Mouse (Mus musculus): ENCODE measurements around the gene Dbndd2. TPM values are rescaled to one million over a fixed set of nuclear protein-coding genes. Genes with fewer than 3 reads are reported as not detected.
A peak's percentile ranks its signal among the peaks of the same experiment; 100 is the strongest.

The Dbndd2 gene
- total RNA-seq, 2 experiments from 2014 or later = 0.04 to 1.1 TPM

GRCm38 (mm10) chr2:164531169-164531568 is 45.3 kb downstream of the Dbndd2 start:
- ATAC-seq (replicated peaks; ENCODE audit: poor library complexity) = peak; percentile 88

GRCm38 (mm10) chr2:164534315-164534714 is 48.4 kb downstream of the Dbndd2 start:
- ATAC-seq (replicated peaks; ENCODE audit: poor library complexity) = no peak

- ATAC-seq (replicated peaks; ENCODE audit: poor library complexity) = no peak
Measured at GRCm38 (mm10) chr2:164537003-164537402, 51.1 kb downstream of the Dbndd2 start.

- no peak for ATAC-seq (replicated peaks; ENCODE audit: poor library complexity)
Measured at GRCm38 (mm10) chr2:164540652-164541427, 54.9 kb downstream of the Dbndd2 start.

GRCm38 (mm10) chr2:164542132-164542531 is 56.2 kb downstream of the Dbndd2 start:
- no peak for ATAC-seq (replicated peaks; ENCODE audit: poor library complexity)

GRCm38 (mm10) chr2:164542598-164542997 is 56.7 kb downstream of the Dbndd2 start:
- no peak for ATAC-seq (replicated peaks; ENCODE audit: poor library complexity)

Other genes starting within 250 kb of the Dbndd2 start
- gene Svs2, start 247.6 kb upstream of the Dbndd2 start, total RNA-seq (2015) = not detected in 2 replicates
- not detected in 2 replicates for gene Svs2, start 247.6 kb upstream of the Dbndd2 start, total RNA-seq (2017)
- not detected in 2 replicates for gene Svs3b, start 229.5 kb upstream of the Dbndd2 start, total RNA-seq (2015)
- gene Svs3b, start 229.5 kb upstream of the Dbndd2 start, total RNA-seq (2017) = not detected in 2 replicates
- gene Svs4, start 207.6 kb upstream of the Dbndd2 start, total RNA-seq (2015) = not detected in 2 replicates
- not detected in 2 replicates for gene Svs4, start 207.6 kb upstream of the Dbndd2 start, total RNA-seq (2017)
- not detected in 2 replicates for gene Svs3a, start 196.8 kb upstream of the Dbndd2 start, total RNA-seq (2015)
- not detected in 2 replicates for gene Svs3a, start 196.8 kb upstream of the Dbndd2 start, total RNA-seq (2017)
- not detected in 2 replicates for gene Svs6, start 169.4 kb upstream of the Dbndd2 start, total RNA-seq (2015)
- not detected in 2 replicates for gene Svs6, start 169.4 kb upstream of the Dbndd2 start, total RNA-seq (2017)
- not detected in 2 replicates for gene Svs5, start 153.4 kb upstream of the Dbndd2 start, total RNA-seq (2015)
- not detected in 2 replicates for gene Svs5, start 153.4 kb upstream of the Dbndd2 start, total RNA-seq (2017)
- 244 and 316 TPM in 2 replicates for gene Slpi, start 97.0 kb upstream of the Dbndd2 start, total RNA-seq (2015)
- 39.7 and 71.6 TPM in 2 replicates for gene Slpi, start 97.0 kb upstream of the Dbndd2 start, total RNA-seq (2017)
- not detected in 2 replicates for gene Rbpjl, start 83.0 kb upstream of the Dbndd2 start, total RNA-seq (2015)
- gene Rbpjl, start 83.0 kb upstream of the Dbndd2 start, total RNA-seq (2017) = not detected in 2 replicates
- not detected in 2 replicates for gene Matn4, start 80.9 kb upstream of the Dbndd2 start, total RNA-seq (2015)
- gene Matn4, start 80.9 kb upstream of the Dbndd2 start, total RNA-seq (2017) = not detected in 2 replicates
- gene Sdc4, start 42.2 kb upstream of the Dbndd2 start, total RNA-seq (2015) = not detected in 2 replicates
- 0.41 TPM in 1 of 2 replicates, not detected in the other for gene Sdc4, start 42.2 kb upstream of the Dbndd2 start, total RNA-seq (2017)
- gene Sys1, start 29.1 kb upstream of the Dbndd2 start, total RNA-seq (2015) = 39.1 and 39.5 TPM in 2 replicates
- 11.2 and 20.0 TPM in 2 replicates for gene Sys1, start 29.1 kb upstream of the Dbndd2 start, total RNA-seq (2017)
- gene Gm20458, start 25.1 kb upstream of the Dbndd2 start, total RNA-seq (2015) = not detected in 2 replicates
- gene Gm20458, start 25.1 kb upstream of the Dbndd2 start, total RNA-seq (2017) = not detected in 2 replicates
- not detected in 2 replicates for gene Trp53tg5, start 12.4 kb upstream of the Dbndd2 start, total RNA-seq (2015)
- gene Trp53tg5, start 12.4 kb upstream of the Dbndd2 start, total RNA-seq (2017) = not detected in 2 replicates
- 75.1 and 80.0 TPM in 2 replicates for gene Pigt, start 11.4 kb downstream of the Dbndd2 start, total RNA-seq (2015)
- 34.3 and 42.0 TPM in 2 replicates for gene Pigt, start 11.4 kb downstream of the Dbndd2 start, total RNA-seq (2017)
- gene Wfdc2, start 76.3 kb downstream of the Dbndd2 start, total RNA-seq (2015) = not detected in 2 replicates
- gene Wfdc2, start 76.3 kb downstream of the Dbndd2 start, total RNA-seq (2017) = 1.8 TPM in 1 of 2 replicates, not detected in the other
- not detected in 2 replicates for gene Spint3, start 87.4 kb downstream of the Dbndd2 start, total RNA-seq (2015)
- gene Spint3, start 87.4 kb downstream of the Dbndd2 start, total RNA-seq (2017) = not detected in 2 replicates
- gene Wfdc6a, start 99.3 kb downstream of the Dbndd2 start, total RNA-seq (2015) = not detected in 2 replicates
- gene Wfdc6a, start 99.3 kb downstream of the Dbndd2 start, total RNA-seq (2017) = not detected in 2 replicates
- not detected in 2 replicates for gene Eppin, start 107.5 kb downstream of the Dbndd2 start, total RNA-seq (2015)
- gene Eppin, start 107.5 kb downstream of the Dbndd2 start, total RNA-seq (2017) = not detected in 2 replicates
- gene Wfdc6b, start 127.4 kb downstream of the Dbndd2 start, total RNA-seq (2015) = not detected in 2 replicates
- gene Wfdc6b, start 127.4 kb downstream of the Dbndd2 start, total RNA-seq (2017) = not detected in 2 replicates
- not detected in 2 replicates for gene Wfdc8, start 127.5 kb downstream of the Dbndd2 start, total RNA-seq (2015)
- not detected in 2 replicates for gene Wfdc8, start 127.5 kb downstream of the Dbndd2 start, total RNA-seq (2017)
- gene Wfdc16, start 152.7 kb downstream of the Dbndd2 start, total RNA-seq (2015) = 0.56 TPM in 1 of 2 replicates, not detected in the other
- 0.08 TPM in 1 of 2 replicates, not detected in the other for gene Wfdc16, start 152.7 kb downstream of the Dbndd2 start, total RNA-seq (2017)
- gene Wfdc10, start 169.9 kb downstream of the Dbndd2 start, total RNA-seq (2015) = not detected in 2 replicates
- not detected in 2 replicates for gene Wfdc10, start 169.9 kb downstream of the Dbndd2 start, total RNA-seq (2017)
- gene Wfdc9, start 170.5 kb downstream of the Dbndd2 start, total RNA-seq (2015) = not detected in 2 replicates
- not detected in 2 replicates for gene Wfdc9, start 170.5 kb downstream of the Dbndd2 start, total RNA-seq (2017)
- gene Wfdc11, start 188.0 kb downstream of the Dbndd2 start, total RNA-seq (2015) = not detected in 2 replicates
- gene Wfdc11, start 188.0 kb downstream of the Dbndd2 start, total RNA-seq (2017) = not detected in 2 replicates
- not detected in 2 replicates for gene Wfdc13, start 199.0 kb downstream of the Dbndd2 start, total RNA-seq (2015)
- gene Wfdc13, start 199.0 kb downstream of the Dbndd2 start, total RNA-seq (2017) = not detected in 2 replicates
- not detected in 2 replicates for gene Spint4, start 212.4 kb downstream of the Dbndd2 start, total RNA-seq (2015)
- not detected in 2 replicates for gene Spint4, start 212.4 kb downstream of the Dbndd2 start, total RNA-seq (2017)
- not detected in 2 replicates for gene Spint5, start 229.2 kb downstream of the Dbndd2 start, total RNA-seq (2015)
- not detected in 2 replicates for gene Spint5, start 229.2 kb downstream of the Dbndd2 start, total RNA-seq (2017)